Mouse (Mus musculus): ENCODE data around the gene Rps5. TPM values are rescaled to one million over a fixed set of nuclear protein-coding genes. Genes with fewer than 3 reads are reported as not detected.

The Rps5 gene
- total RNA-seq (2023): 100 to 1,000 TPM; 779 to 842 TPM

DNA sequence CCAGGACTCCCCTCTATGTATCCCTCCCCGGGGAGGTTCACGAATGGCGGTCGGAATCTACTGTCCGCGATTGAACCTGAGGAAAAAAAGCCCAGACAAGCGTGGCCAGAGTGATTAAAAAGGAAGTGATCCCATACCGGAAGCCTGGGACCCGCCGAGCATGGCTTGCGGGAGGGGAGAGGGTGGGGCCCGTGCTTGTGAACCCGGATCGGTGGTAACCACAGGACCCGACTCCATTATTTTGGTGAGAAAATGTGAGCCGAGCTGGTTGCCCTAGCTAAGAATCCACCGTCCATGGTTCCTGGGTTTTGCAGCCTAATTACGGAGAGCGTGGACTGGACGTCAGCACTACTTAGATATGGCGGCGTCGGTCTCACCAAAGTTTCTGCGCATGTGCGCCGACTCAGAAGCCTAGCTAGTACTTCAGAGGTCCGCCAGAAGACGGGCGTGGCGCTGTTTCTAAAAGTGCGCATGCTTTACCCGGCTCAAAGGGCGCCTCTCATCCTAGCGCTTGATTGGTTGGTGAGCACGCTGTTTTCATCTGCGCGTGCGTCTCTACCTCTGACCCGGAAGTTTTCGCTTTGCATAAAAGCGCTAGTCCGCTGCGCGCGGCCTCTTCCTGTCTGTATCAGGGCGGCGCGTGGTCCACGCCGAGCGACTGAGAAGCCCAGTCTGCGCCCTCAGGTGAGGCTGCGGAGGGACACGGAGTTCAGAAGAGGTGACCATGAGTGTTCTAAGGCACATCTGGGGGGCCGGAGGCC, at the start of gene Rps5:
TSS of gene Rps5 (plus strand) at position 586 of the 761 bp plus-strand sequence.

GRCm38 (mm10) chr7:12880911-12881660, 41.0 kb upstream of the Rps5 start, which contains the start of gene Zfp128:
Zfp128 (plus strand) TSS chr7:12881177.

GRCm38 (mm10) chr7:12897655-12898410, 24.3 kb upstream of the Rps5 start, which contains the start of gene Zscan22:
Zscan22 (plus strand) TSS chr7:12897815.

GRCm38 (mm10) chr7:12927191-12927680, 5.1 kb downstream of the Rps5 start, which contains the start of gene Rnf225:
Rnf225 (plus strand) TSS chr7:12927416.

DNA sequence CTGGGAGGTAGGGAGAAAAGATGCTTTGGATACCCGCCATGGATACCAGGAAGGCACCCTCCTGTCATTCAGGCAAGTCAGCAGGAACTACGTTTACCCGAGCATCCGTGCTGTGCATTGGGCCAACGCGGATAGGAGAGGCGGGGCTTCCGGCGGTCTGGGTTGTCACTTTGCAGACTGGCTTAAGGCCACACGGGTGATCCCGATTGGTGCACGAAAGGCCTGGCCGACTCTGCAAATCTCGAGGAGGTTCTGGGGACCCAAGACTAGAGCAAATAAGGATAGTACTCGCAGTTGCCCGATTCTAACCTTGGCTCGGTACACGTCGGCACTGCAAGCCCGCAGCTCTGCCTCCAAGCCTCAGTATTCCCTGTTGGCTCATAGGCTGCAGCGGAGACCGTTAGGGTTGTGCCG, 43.6 kb downstream of the Rps5 start, which contains the start of gene Zfp324:
TSS of gene Zfp324 (plus strand) at position 161 of the 414 bp plus-strand sequence.

Other genes starting within 250 kb of the Rps5 start
- not detected for gene Vmn2r55, start 237.3 kb upstream of the Rps5 start, total RNA-seq (2023)
- gene Vmn2r56, start 187.3 kb upstream of the Rps5 start, total RNA-seq (2023): not detected
- gene Zscan18, start 118.7 kb upstream of the Rps5 start, total RNA-seq (2023): 1 to 10 TPM; 1.3 to 2.1 TPM
- gene Zfp329, start 103.4 kb upstream of the Rps5 start, total RNA-seq (2023): 1 to 10 TPM; 3.9 to 4.4 TPM
- 10 to 100 TPM; 23.4 to 24.6 TPM for gene Zfp110, start 87.5 kb upstream of the Rps5 start, total RNA-seq (2023)
- gene Zfp128, start 41.1 kb upstream of the Rps5 start, total RNA-seq (2023): 1 to 10 TPM; 1.2 to 1.4 TPM
- 1 to 10 TPM; 5.5 to 6.7 TPM for gene Zscan22, start 24.5 kb upstream of the Rps5 start, total RNA-seq (2023)
- gene Rnf225, start 5.1 kb downstream of the Rps5 start, total RNA-seq (2023): under 1 TPM; 0.33 to 0.40 TPM
- 1 to 10 TPM; 2.4 to 3.3 TPM for gene Zfp324, start 43.5 kb downstream of the Rps5 start, total RNA-seq (2023)
- 1 to 10 TPM; 3.0 to 4.6 TPM for gene Zfp446, start 55.6 kb downstream of the Rps5 start, total RNA-seq (2023)
- not detected for gene Slc27a5, start 75.9 kb downstream of the Rps5 start, total RNA-seq (2023)
- gene Trim28, start 76.8 kb downstream of the Rps5 start, total RNA-seq (2023): 100 to 1,000 TPM; 166 to 184 TPM
- 10 to 100 TPM; 14.6 to 15.6 TPM for gene Zbtb45, start 87.7 kb downstream of the Rps5 start, total RNA-seq (2023)
- gene Chmp2a, start 112.5 kb downstream of the Rps5 start, total RNA-seq (2023): 100 to 1,000 TPM; 146 to 163 TPM
- 10 to 100 TPM; 86.2 to 93.4 TPM for gene Ube2m, start 116.0 kb downstream of the Rps5 start, total RNA-seq (2023)
- gene Mzf1, start 132.5 kb downstream of the Rps5 start, total RNA-seq (2023): 1 to 10 TPM in 1 of 2 experiments, under 1 TPM in 1; 0.46 to 1.4 TPM
- not detected for gene Vmn1r85, start 172.9 kb downstream of the Rps5 start, total RNA-seq (2023)
- not detected for gene Vmn1r86, start 197.6 kb downstream of the Rps5 start, total RNA-seq (2023)
- gene Vmn1r87, start 217.9 kb downstream of the Rps5 start, total RNA-seq (2023): not detected
- gene Vmn1r88, start 237.3 kb downstream of the Rps5 start, total RNA-seq (2023): under 1 TPM; 0.07 to 0.11 TPM